Mouse (Mus musculus) heart, adult 2 months (tissue): ENCODE measurements around the gene Ubac1.

Source experiments
- CTCF ChIP-seq: fragments of 200-600 bp; IDR thresholded peaks from 2 replicates; pipeline ENCODE4 v1.8.1; 2022; ENCODE audit warnings: antibody characterized with exemption, mild to moderate bottlenecking, moderate library complexity
- POLR2A ChIP-seq: fragments of 200-500 bp; IDR thresholded peaks from 2 replicates; pipeline ENCODE4 v1.6.1; 2011; ENCODE audit warnings: mild to moderate bottlenecking, low read depth, low read length, control low read depth; ENCODE audit not compliant: insufficient read depth

- TF ChIP-seq POLR2A = no peak
- TF ChIP-seq CTCF = no peak
These were observed 33.7 kb downstream of the Ubac1 start for GRCm38 (mm10) chr2:25987817-25988216.
